ENCODE assay signal across 9 mouse cellular contexts in the genomic region with DNA sequence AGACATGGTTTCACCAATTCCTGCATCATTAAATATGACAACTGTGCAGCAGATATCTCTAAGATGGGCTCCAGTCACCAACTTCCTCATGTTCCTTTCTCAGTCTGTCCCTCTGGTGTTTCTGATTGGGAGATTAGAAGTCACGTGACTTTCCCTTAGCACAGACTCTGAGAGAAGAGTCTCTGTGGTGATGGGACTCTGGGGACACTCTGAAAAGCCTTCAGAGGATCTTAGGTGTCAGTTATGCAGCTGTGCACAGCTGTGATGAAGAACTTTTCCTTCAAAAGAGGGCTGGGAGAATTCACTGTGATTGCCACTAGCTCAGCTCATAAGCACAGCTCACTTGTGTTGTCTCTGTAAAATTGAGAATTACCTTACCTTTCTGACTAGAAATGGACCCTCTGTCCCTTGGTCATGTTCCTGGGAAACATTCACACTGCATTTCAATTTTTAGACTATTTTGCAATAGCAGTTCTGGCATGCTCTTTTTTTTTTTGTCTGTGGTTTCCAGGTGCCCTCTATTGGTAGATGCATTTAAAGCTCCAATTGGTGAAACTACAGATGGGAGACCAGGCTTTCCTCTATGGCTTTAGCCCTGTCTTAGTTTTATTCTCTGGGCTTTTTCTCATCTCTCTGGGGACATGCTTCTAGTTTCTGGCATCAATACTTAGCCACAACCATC. TPM values are rescaled to one million over a fixed set of nuclear protein-coding genes. Genes with fewer than 3 reads are reported as not detected.
DNase-seq lines count a peak whose midpoint lies in the region; ATAC-seq and TF ChIP-seq lines count a peak whose summit lies in the region.
"Had no signal": no experiment of that assay in that cellular context is flagged by ENCODE, and none has a peak within 500 bp of the region (broad histone marks: within the 10 kb centered on the region; RNA-seq: fewer than 3 reads in every experiment).

No protein-coding gene starts in this region.

- intact Hi-C loops in heart, adult 2 months (cut with DNase I): loop anchor here (1.0 kb wide), 1 partner anchor 143 kb away; no protein-coding TSS in a partner anchor

- H3K4me1 ChIP-seq in heart, adult 2 months (ENCODE audit: control insufficient read depth, insufficient read depth, low read length): no peaks in the 10 kb centered on the region
- H3K4me1 ChIP-seq in heart, embryonic 11.5 days (ENCODE audit: control insufficient read depth, insufficient read depth, low read length): no peaks in the 10 kb centered on the region
- H3K4me1 ChIP-seq: limb, embryonic 12.5 days had no signal

- no peaks in the 10 kb centered on the region for H3K27me3 ChIP-seq in heart, adult 2 months (ENCODE audit: control insufficient read depth, insufficient read depth, low read length)
- no peaks in the 10 kb centered on the region for H3K27me3 ChIP-seq in heart, embryonic 11.5 days (ENCODE audit: control insufficient read depth, insufficient read depth, low read length)
- no peaks in the 10 kb centered on the region for H3K27me3 ChIP-seq in splenic B cell, adult 2 months (ENCODE audit: control insufficient read depth, insufficient read depth, low read length, poor library complexity, severe bottlenecking)
- H3K27me3 ChIP-seq: limb, embryonic 12.5 days had no signal

- H3K36me3 ChIP-seq in heart, adult 2 months (ENCODE audit: control insufficient read depth, insufficient read depth, low read length): no peaks in the 10 kb centered on the region
- no peaks in the 10 kb centered on the region for H3K36me3 ChIP-seq in heart, embryonic 11.5 days (ENCODE audit: control insufficient read depth, insufficient read depth, low read length)
- H3K36me3 ChIP-seq in splenic B cell, adult 2 months (ENCODE audit: control insufficient read depth, insufficient read depth, low read length, poor library complexity, severe bottlenecking): no peaks in the 10 kb centered on the region
- H3K36me3 ChIP-seq: limb, embryonic 12.5 days had no signal

- peak; percentile 14 to 19 for DNase-seq in heart, adult 2 months
- peak; percentile 6 for DNase-seq in thymus, postnatal 14 days
- no peak for DNase-seq in thymus, adult 18-20 months
- peak; percentile 57 for DNase-seq in splenic B cell, adult 2 months (ENCODE audit: low read depth, low spot score)
- DNase-seq in frontal cortex, postnatal 25 days (ENCODE audit: low spot score in 2 of 2): no peak
- no peak for DNase-seq in right cerebral cortex, postnatal 25 days

- H3K9ac ChIP-seq in heart, adult 2 months (ENCODE audit: low read depth, low read length): no peak overlapping the region
- H3K9ac ChIP-seq in heart, embryonic 11.5 days (ENCODE audit: low read depth, low read length): no peak overlapping the region
- H3K9ac ChIP-seq: limb, embryonic 12.5 days had no signal

- no peaks in the 10 kb centered on the region for H3K79me2 ChIP-seq in heart, adult 2 months (replicated peaks; ENCODE audit: control insufficient read depth, insufficient read depth, low read length)

- ATAC-seq in heart, embryonic 11.5 days (replicated peaks; ENCODE audit: insufficient number of reproducible peaks, low FRiP score, low TSS enrichment): no peak
- ATAC-seq in granulocyte monocyte progenitor cell, adult 5-6 weeks (replicated peaks; ENCODE audit: poor library complexity, severe bottlenecking): peak; percentile 76

- no peaks in the 10 kb centered on the region for H3K9me3 ChIP-seq in heart, embryonic 11.5 days (replicated peaks; ENCODE audit: control insufficient read depth, low read length)
- H3K9me3 ChIP-seq: limb, embryonic 12.5 days had no signal

- WGBS in heart, adult 2 months: 26% methylated on average over 1 of the region's 1 CpGs
- WGBS in heart, embryonic 11.5 days (ENCODE audit: insufficient replicate concordance): 48% methylated on average over 1 of the region's 1 CpGs

- peak; percentile 74 for TF ChIP-seq CTCF in heart, adult 2 months (IDR thresholded peaks at IDR 0.05)

- H3K4me3 ChIP-seq in heart, adult 2 months: no peak overlapping the region
- H3K4me3 ChIP-seq in heart, embryonic 11.5 days (ENCODE audit: low read depth, low read length): no peak overlapping the region
- H3K4me3 ChIP-seq: limb, embryonic 12.5 days had no signal

- H3K27ac ChIP-seq in heart, adult 2 months: no peak overlapping the region
- no peak overlapping the region for H3K27ac ChIP-seq in heart, embryonic 11.5 days (ENCODE audit: low read depth, low read length)
- H3K27ac ChIP-seq: limb, embryonic 12.5 days had no signal

- no peak for TF ChIP-seq POLR2A in heart, adult 2 months (IDR thresholded peaks at IDR 0.05; ENCODE audit: insufficient read depth, low read depth, low read length)

- no peak for TF ChIP-seq EP300 in heart, adult 2 months (IDR thresholded peaks at IDR 0.05; ENCODE audit: insufficient read depth, low read depth, low read length)

- no peak overlapping the region for H3K4me2 ChIP-seq in heart, embryonic 11.5 days
- H3K4me2 ChIP-seq: limb, embryonic 12.5 days had no signal

RNA-seq across cellular contexts. Expression of a gene that starts 56.4 kb away (rescaled TPM):
- total RNA-seq in heart, adult 2 months (2021): 10 to 100 TPM; 12.3 to 13.5 TPM
- 7.2 and 13.3 TPM in 2 replicates for polyA plus RNA-seq in heart, adult 2 months (2012; rRNA removed)
- 39.5 and 44.0 TPM in 2 replicates for polyA plus RNA-seq in heart, embryonic 11.5 days (2014; fragmentation: Nextera tagmentation; extraction: Ambion mirVana)
- total RNA-seq in granulocyte monocyte progenitor cell, adult 5-6 weeks (2014; fragmentation: Nextera tagmentation): 14.1 and 16.3 TPM in 2 replicates
- total RNA-seq in granulocyte monocyte progenitor cell, adult 5-6 weeks (2017): 40.9 and 47.0 TPM in 2 replicates

Comparison
In these comparisons a context has a peak if more than half of its experiments do, and no peak if none do; other contexts are left out.
1. DNase-seq: peak in heart, adult 2 months (2 of 2), thymus, postnatal 14 days (single experiment) and splenic B cell, adult 2 months (single experiment); none in thymus, adult 18-20 months (0 of 2), frontal cortex, postnatal 25 days (0 of 2) and right cerebral cortex, postnatal 25 days (single experiment).